Mouse (Mus musculus): Measurements from ENCODE around the gene 1700123O20Rik.

1700123O20Rik gene

DNA sequence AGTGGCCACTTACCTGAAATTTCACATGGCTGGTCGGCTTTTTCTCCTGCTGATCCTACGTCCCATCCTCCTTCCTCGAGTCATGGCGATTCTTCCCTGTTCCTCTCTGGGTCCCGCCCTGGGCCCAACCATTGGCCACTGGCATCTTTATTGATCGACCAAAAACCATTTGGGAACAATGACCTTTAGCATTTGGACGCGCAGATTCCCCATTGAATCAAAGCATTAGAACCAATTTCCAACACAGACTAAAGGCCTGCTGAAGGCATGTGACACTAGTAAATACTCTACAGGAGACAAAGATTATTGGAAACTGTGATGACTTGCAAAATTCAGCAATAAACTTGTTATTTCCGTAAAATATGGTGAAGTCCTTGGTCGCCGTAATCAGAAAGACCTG, 34.0 kb downstream of the 1700123O20Rik start:
- CTCF ChIA-PET, result no interaction called here

DNA sequence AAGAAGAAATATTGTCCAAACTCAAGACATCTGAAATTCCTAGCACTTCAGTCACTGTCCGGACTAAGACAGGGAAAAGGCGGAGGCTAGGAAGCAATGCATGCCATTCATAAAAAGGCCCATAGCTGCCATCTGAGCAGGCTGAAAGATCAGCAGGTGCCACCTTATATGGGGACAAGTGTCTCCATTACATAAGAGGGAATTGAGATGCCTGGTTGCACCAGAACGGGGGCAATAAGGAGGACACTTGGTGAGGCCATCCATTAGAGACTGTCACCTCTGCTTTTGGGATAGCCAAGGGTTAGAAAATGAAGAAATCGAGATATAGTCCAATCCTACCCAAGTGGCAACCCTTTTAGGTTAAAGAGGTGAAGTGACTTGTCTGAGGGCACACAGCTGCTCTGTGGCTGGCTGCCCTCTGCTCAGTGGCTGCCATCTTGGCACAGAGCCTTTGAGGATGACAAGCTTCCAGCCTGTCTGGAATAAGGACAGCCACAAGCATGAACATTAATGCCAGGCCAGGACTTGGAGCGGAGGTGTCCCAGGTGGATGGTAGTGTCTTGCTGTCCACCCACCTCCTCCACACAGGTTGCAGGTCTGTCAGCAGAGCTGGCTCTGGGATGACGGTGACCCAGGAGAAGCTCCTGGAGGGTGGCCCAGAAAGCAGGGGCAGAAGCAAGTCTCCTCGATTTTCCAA, 34.8 kb downstream of the 1700123O20Rik start:
- CTCF ChIA-PET, result no interaction called here

DNA sequence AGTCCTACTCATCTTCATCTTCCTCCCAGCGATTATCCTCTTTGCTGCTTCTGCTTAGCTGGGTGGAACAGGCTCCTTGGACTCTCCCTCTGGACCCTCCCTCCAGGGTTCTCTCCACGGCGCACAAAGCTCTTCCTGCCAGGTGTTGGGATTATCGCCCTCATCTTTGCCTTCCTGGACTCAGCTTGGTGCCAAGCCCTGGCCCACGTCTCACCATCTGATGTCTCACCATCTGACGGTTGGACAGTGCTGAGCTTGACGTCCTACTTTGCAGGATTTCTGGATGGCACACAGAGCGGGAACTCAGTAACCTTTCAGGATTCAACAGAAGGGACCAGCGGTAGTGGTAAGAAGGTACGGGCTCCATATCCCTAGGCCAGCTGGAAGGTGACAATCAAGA, 35.7 kb downstream of the 1700123O20Rik start:
- CTCF ChIA-PET, result interaction anchor here (0.6 kb wide), 1 partner anchor 9 kb away, joined by 3 read pairs; no protein-coding TSS in a partner anchor

DNA sequence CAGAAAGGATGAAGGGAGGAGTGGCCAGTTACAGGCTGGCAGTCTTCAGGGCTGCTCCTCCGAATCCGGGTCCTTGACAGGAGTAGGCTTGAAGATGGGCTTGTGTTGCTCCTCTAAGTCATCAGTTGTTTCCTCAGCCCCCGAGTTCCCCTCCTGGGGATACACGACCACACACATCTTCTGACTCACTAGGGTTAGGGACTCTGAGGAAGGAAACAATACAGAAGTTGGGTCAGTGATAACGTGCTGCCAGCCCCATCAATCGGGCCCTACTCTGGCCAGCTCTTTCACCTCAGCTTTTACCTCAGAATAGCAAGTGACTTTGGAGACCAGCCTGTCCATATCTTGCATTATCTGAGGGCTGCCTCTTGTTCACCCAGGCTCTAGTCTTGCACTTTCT, 38.0 kb downstream of the 1700123O20Rik start:
- CTCF ChIA-PET, result no interaction called here

DNA sequence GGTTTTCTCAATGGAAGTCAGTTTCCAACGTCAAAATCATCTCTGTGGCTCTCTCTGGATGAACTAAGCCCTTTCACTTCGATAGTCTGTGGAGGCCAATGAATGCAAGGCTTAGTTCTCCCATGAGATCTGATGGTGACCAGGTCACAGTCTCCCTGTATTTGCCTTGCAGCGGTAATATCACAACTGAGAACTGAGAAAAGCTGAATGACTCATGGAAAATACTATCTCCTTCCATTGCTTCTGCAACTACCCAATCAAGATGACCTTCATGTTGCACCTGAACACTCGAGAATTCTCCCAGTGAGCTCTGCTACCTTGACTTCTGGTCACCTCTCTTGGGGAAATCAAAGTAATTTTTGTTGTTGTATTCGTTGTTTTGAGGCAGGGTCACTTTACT, 41.5 kb downstream of the 1700123O20Rik start:
- CTCF ChIA-PET, result no interaction called here

DNA sequence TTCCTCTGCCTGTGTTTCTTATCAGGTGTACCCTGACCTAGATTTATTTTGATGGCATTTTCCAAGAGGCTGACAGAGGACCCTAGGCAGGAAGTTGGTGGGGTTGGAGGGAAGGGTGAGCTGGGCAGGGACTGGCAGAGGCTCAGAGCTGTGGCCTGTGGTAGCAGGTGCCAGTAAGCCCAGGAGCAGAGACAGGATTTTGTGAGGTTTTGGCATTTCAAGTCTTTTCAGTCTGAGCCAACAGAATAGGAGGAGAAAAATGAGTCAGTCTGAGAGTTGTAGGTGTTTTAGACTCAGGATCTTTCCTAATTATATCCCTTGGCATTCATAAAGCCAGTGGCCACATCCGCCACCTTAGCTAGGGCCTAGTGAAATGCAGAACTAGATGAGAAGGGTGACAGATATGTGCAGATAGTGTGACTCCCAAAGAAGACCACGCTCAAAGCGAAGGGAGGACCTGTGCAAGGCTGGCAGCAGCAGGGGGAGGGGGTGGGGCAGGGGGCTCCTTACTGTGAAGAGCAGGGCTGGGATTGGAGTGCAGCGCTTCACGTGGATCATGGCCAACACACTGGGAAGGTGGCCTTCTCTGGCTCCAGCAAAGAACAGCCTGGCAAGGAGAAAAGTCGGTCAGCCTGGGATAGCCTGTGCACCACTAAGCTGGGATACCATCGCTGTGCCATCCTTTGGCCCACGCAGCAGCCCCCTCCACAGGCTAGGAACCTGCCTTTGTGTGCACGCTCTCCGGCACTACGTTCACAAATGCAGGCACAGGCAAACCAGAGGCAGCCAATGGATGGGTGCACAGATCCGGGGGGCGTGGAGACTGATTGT, 43.0 kb downstream of the 1700123O20Rik start:
- CTCF ChIA-PET, result no interaction called here

DNA sequence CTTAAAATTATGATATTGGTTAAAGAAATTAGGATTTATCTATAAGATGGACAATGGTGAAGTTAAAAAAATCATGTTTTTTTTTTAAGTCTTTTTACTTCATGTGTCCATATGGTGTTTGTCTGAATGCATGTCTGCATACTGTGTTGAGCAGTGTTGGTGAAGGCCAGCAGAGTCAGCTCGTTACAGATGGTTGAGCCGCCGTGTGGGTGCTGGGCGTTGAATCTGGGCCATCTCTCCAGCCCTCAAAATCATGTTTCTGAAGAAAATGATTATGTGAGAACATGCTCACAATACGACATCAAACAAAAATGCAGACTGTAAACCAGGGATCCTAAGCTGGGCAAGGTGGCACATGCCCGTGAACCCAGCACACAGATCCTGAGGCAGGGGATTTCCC, 44.3 kb downstream of the 1700123O20Rik start:
- CTCF ChIA-PET, result no interaction called here

DNA sequence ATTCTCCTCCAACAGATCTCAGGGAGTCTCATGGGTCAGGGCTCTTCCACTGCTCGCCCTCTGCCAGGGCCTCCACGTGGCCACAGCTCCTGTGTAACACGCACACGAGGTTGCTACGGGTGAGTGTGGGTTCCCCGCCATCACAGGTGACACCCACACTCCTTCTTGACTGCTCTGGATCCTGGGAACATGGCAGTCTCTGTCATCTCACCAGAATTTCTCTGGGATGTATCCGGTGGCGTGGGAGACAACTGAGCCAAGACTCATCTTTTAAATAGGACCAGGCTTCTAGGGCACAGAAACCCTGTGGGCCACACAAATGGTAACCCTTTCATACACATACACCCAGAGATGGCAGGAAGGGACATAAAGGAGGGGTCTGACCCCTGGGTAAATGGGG, 46.2 kb downstream of the 1700123O20Rik start:
- CTCF ChIA-PET, result no interaction called here

DNA sequence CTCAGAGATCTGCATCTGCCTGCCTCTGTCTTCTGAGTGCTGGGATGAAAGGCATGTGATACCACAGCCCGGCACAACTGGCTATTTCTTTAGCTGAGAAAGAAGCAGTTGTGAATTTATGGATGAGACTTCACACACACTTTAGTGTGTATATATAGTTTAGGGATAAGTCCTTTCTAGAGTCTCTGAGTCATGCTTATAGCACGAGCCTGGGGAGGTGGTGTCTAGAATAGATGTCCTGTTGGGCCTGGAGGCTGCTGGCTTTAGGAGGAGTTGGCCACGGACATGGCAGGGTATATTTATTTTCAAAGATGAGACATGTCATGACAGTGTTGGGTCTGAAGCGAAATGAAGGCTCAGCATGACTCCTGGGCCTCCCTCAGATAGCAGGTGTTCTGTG, 48.0 kb downstream of the 1700123O20Rik start:
- CTCF ChIA-PET, result no interaction called here

DNA sequence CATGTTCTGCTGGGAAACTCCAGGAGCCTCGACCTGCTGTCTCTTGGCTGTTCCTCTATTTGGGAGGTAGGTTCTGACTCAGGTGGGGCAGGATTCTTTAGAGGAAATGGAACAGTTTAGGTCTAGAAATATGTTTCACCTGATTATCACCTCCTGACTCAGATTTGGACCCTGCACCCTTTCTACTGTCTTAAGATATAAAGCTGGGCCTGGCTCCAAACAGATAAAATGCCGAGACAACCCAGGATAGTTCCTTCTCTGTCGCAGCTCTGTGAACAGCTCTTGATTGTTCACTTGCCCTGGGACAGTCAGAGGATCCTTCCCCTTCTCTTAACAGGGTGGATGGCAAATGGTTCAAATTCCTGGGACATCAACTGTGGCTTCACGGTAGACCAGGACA, 49.2 kb downstream of the 1700123O20Rik start:
- CTCF ChIA-PET, result no interaction called here

DNA sequence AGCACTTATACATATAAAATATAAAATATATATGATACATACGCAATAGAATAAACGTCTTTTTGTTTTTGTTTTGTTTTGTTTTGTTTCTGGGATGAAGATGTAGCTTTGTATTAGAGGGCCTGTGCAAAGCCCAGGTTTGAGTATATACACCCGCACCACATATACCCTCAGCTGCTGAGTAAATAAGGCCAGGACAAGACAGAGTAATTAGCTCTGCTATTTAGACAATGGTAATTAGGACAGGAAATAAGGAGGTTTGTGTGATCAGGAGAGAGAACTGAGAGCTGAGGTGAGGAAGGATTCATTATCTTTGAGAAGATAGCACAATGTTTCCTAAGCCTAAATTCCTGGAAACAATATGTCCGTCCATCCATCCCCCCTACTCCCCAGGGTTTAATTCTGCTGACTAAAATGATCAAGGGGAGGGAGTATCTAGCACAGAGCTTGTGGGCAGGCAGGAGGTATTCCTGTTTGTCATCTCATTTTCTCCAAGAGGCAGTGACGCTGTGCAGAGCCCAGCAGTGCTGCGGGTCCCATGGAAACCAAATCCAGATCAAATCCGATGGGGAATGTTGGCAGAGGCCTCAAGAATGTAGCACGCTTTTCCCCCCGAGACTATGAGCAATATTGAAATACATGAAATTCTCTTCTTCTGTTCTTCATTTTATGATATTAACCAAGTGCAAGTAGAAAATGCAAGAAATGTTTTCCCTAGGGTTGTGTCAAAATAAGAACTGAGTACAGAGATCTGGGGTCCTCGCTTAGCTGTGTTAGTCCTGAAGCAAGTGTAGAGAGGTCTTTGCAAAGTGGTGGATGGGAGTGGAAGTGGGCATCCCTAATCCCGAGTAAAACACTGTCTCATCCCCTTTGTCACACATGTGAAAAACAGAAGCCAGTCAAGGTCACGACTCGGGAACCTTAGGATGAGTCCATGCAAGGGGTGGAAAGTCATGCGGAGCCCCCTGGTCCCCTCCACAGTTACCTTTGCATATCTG, 50.8 kb downstream of the 1700123O20Rik start:
- CTCF ChIA-PET, result no interaction called here

DNA sequence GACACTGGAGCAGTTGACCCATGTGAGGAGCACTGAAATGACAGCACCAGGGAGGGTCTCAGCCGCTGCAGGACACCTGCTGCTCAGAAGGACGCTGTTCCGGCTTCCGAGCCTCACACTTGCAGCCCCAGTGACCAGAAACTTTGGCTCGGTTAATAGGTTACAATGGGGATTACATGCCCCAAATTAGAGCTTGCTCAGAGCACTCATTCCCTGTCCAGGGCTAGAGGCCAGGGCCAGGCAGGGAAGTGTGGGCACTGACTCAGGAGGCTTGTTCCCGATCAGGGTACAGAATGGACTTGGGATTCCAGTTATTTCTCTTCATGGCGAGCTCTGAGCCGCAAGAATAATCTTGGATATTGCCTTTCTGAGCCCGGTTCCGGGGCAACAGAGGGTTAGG, 51.6 kb downstream of the 1700123O20Rik start:
- CTCF ChIA-PET, result no interaction called here
